Comparison of ENCODE assay signal across 10 mouse cellular contexts in the genomic region with DNA sequence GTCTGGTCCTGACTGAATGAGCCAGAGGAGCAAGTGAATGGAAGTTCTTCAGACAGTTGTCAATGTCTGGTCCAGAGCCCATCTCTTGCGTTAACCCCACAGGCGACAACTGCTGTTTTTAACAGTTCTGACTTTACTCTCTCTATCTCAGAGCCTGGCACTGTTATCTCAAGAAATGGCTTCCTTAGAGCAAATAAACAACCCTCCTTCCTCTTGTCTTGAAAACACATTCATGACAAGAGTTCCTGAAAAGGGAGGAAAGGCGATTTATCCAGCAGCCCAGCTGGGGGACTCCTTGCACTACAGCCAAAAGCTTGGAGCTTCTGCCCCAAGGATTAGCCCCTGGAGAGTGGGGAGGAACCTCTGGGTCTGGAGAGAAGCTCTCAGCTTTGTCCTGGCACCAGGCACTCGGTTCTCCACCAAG. TPM values are rescaled to one million over a fixed set of nuclear protein-coding genes. Genes with fewer than 3 reads are reported as not detected.
DNase-seq lines count a peak whose midpoint lies in the region; ATAC-seq and TF ChIP-seq lines count a peak whose summit lies in the region.
"Had no signal": no experiment of that assay in that cellular context is flagged by ENCODE, and none has a peak within 500 bp of the region (broad histone marks: within the 10 kb centered on the region; RNA-seq: fewer than 3 reads in every experiment).

No protein-coding gene starts in this region.

- no peaks in the 10 kb centered on the region for H3K9me3 ChIP-seq in liver, embryonic 11.5 days (ENCODE audit: control insufficient read depth, low read length)
- no peaks in the 10 kb centered on the region for H3K9me3 ChIP-seq in stomach, embryonic 14.5 days (ENCODE audit: control insufficient read depth, low read depth, low read length)
- no peaks in the 10 kb centered on the region for H3K9me3 ChIP-seq in midbrain, embryonic 13.5 days

- intact Hi-C loops in left cerebral cortex, adult 2 months (cut with DNase I) = no loop called here

- no peak for ATAC-seq in liver, embryonic 11.5 days (replicated peaks; ENCODE audit: low FRiP score)
- ATAC-seq in stomach, embryonic 14.5 days (ENCODE audit: insufficient number of reproducible peaks, insufficient read depth, low FRiP score, low read depth) = no peak
- ATAC-seq in midbrain, embryonic 13.5 days = no peak; the same call in 1 of the 2 replicates

- no peaks in the 10 kb centered on the region for H3K36me3 ChIP-seq in liver, adult 2 months (ENCODE audit: control insufficient read depth, insufficient read depth, low read length)
- H3K36me3 ChIP-seq in liver, embryonic 11.5 days (ENCODE audit: control insufficient read depth, insufficient read depth, low read length) = no peaks in the 10 kb centered on the region
- no peaks in the 10 kb centered on the region for H3K36me3 ChIP-seq in stomach, embryonic 14.5 days (ENCODE audit: control insufficient read depth, insufficient read depth, low read length)
- H3K36me3 ChIP-seq in midbrain, embryonic 13.5 days = no peaks in the 10 kb centered on the region

- no peaks in the 10 kb centered on the region for H3K27me3 ChIP-seq in liver, adult 2 months (ENCODE audit: control insufficient read depth, insufficient read depth, low read length)
- H3K27me3 ChIP-seq in liver, embryonic 11.5 days (replicated peaks; ENCODE audit: control insufficient read depth, insufficient read depth, low read length) = no peaks in the 10 kb centered on the region
- H3K27me3 ChIP-seq in stomach, embryonic 14.5 days (ENCODE audit: control insufficient read depth, insufficient read depth, low read length) = no peaks in the 10 kb centered on the region
- no peaks in the 10 kb centered on the region for H3K27me3 ChIP-seq in midbrain, embryonic 13.5 days

- H3K4me2 ChIP-seq in liver, embryonic 11.5 days = no peak overlapping the region
- H3K4me2 ChIP-seq in stomach, embryonic 14.5 days (replicated peaks; ENCODE audit: low read depth, low read length) = no peak overlapping the region
- no peak overlapping the region for H3K4me2 ChIP-seq in midbrain, embryonic 13.5 days (replicated peaks)

- H3K9ac ChIP-seq in liver, adult 2 months (ENCODE audit: low read depth, low read length) = no peak overlapping the region
- no peak overlapping the region for H3K9ac ChIP-seq in liver, embryonic 11.5 days (ENCODE audit: low read depth, low read length)
- H3K9ac ChIP-seq in stomach, embryonic 14.5 days (replicated peaks; ENCODE audit: low read depth, low read length) = no peak overlapping the region
- H3K9ac ChIP-seq in midbrain, embryonic 13.5 days (replicated peaks) = no peak overlapping the region

- H3K79me2 ChIP-seq in liver, adult 2 months (ENCODE audit: control insufficient read depth, insufficient read depth, low read length) = no peaks in the 10 kb centered on the region

- 0 out of 2 replicates have a peak overlapping the region, but pooled peaks have one; percentile 27 for H3K27ac ChIP-seq in liver, adult 2 months (replicated peaks; ENCODE audit: insufficient read depth, low read depth, low read length)
- no peak overlapping the region for H3K27ac ChIP-seq in liver, embryonic 11.5 days (ENCODE audit: low read depth, low read length)
- peak overlapping the region; percentile 82 for H3K27ac ChIP-seq in stomach, embryonic 14.5 days (ENCODE audit: low read length)
- H3K27ac ChIP-seq in left cerebral cortex, adult 2 months = no peak overlapping the region
- H3K27ac ChIP-seq in midbrain, embryonic 13.5 days = no peak overlapping the region

- no peak overlapping the region for H3K4me3 ChIP-seq in liver, adult 2 months (ENCODE audit: insufficient read depth, low read depth, low read length)
- no peak overlapping the region for H3K4me3 ChIP-seq in liver, embryonic 11.5 days (ENCODE audit: low read depth, low read length)
- no peak overlapping the region for H3K4me3 ChIP-seq in stomach, embryonic 14.5 days (ENCODE audit: low read depth, low read length)
- no peak overlapping the region for H3K4me3 ChIP-seq in left cerebral cortex, adult 2 months
- H3K4me3 ChIP-seq in midbrain, embryonic 13.5 days (replicated peaks) = no peak overlapping the region

- TF ChIP-seq CTCF in liver, adult 2 months (IDR thresholded peaks at IDR 0.05; ENCODE audit: low read depth, low read length) = no peak
- no peak for TF ChIP-seq CTCF in left cerebral cortex, adult 2 months (IDR thresholded peaks at IDR 0.05)

- 64% methylated on average over 4 of the region's 4 CpGs for whole genome bisulfite sequencing in liver, adult 2 months
- 27% methylated on average over 4 of the region's 4 CpGs for WGBS in liver, embryonic 11.5 days
- 59% methylated on average over 4 of the region's 4 CpGs for WGBS in stomach, embryonic 14.5 days
- 44% methylated on average over 4 of the region's 4 CpGs for WGBS in midbrain, embryonic 13.5 days

- no peaks in the 10 kb centered on the region for H3K4me1 ChIP-seq in liver, adult 2 months (ENCODE audit: control insufficient read depth, insufficient read depth, low read length)
- H3K4me1 ChIP-seq in liver, embryonic 11.5 days (replicated peaks; ENCODE audit: control insufficient read depth, insufficient read depth, low read length) = no peaks in the 10 kb centered on the region
- H3K4me1 ChIP-seq in stomach, embryonic 14.5 days (ENCODE audit: control insufficient read depth, insufficient read depth, low read length) = peaks cover 6% of the 10 kb centered on the region; the same call in 1 of the 2 replicates
- H3K4me1 ChIP-seq in midbrain, embryonic 13.5 days (replicated peaks) = peaks cover 11% of the 10 kb centered on the region; the same call in 1 of the 2 replicates

- no peak for TF ChIP-seq POLR2A in liver, adult 2 months (IDR thresholded peaks at IDR 0.05; ENCODE audit: extremely low read depth, insufficient read depth, low read length)

- DNase-seq in liver, adult 2 months (ENCODE audit: extremely low read depth, low read depth, low spot score) = peak; percentile 19
- no peak for DNase-seq in liver, embryonic 11.5 days (ENCODE audit: low spot score)
- peak; percentile 25 to 64 for DNase-seq in gastrocnemius, postnatal 4 days (ENCODE audit: low spot score in 2 of 2)
- peak; percentile 21 to 42 for DNase-seq in lung, adult 18-20 months
- DNase-seq in urinary bladder, adult 2 months (ENCODE audit: low spot score) = no peak
- DNase-seq in left cerebral cortex, adult 2 months (ENCODE audit: extremely low spot score in 1 of 2, low spot score in 2 of 2) = no peak
- DNase-seq: layer of hippocampus, postnatal 36 days; right cerebral cortex, postnatal 14 days had no signal

RNA-seq across cellular contexts. Expression of a gene that starts 15.9 kb away (rescaled TPM):
- 0.13 and 0.37 TPM in 2 replicates for total RNA-seq in liver, adult 2 months (2014; rRNA removed)
- polyA plus RNA-seq in liver, adult 2 months (2012; rRNA removed) = 0.05 and 0.10 TPM in 2 replicates
- 3.6 and 5.9 TPM in 2 replicates for polyA plus RNA-seq in liver, embryonic 11.5 days (2014; fragmentation: Nextera tagmentation; extraction: Ambion mirVana)
- total RNA-seq in gastrocnemius, postnatal 4 days (2021) = 10 to 100 TPM; 59.6 to 70.9 TPM
- 66.1 and 70.1 TPM in 2 replicates for polyA plus RNA-seq in stomach, embryonic 14.5 days (2014; fragmentation: Nextera tagmentation; extraction: Ambion mirVana)
- polyA plus RNA-seq in urinary bladder, adult 2 months (2012; rRNA removed) = 18.8 and 23.7 TPM in 2 replicates
- total RNA-seq in left cerebral cortex, adult 2 months (2021) = under 1 TPM; 0.25 to 0.37 TPM
- 7.3 and 9.2 TPM in 2 replicates for polyA plus RNA-seq in midbrain, embryonic 13.5 days (2015; fragmentation: Nextera tagmentation; extraction: Ambion mirVana)

Comparison
In these comparisons a context has a peak if more than half of its experiments do, and no peak if none do; other contexts are left out.
1. DNase-seq: peak in liver, adult 2 months (single experiment), gastrocnemius, postnatal 4 days (2 of 2) and lung, adult 18-20 months (2 of 2); none in liver, embryonic 11.5 days (single experiment), urinary bladder, adult 2 months (single experiment) and left cerebral cortex, adult 2 months (0 of 2).
2. H3K27ac ChIP-seq: peak in liver, adult 2 months (single experiment) and stomach, embryonic 14.5 days (single experiment); none in liver, embryonic 11.5 days (single experiment), left cerebral cortex, adult 2 months (single experiment) and midbrain, embryonic 13.5 days (single experiment).